Mouse (Mus musculus) kidney, adult 2 months (tissue): Measurements from ENCODE around the gene Zfp113. TPM values are rescaled to one million over a fixed set of nuclear protein-coding genes. Genes with fewer than 3 reads are reported as not detected.

Source experiments
- DNase-seq: peaks from one replicate; pipeline ENCODE4 v3.0.0; 2021
- H3K27ac ChIP-seq: fragments of 200-500 bp; 2 replicates; pipeline ENCODE4 v1.5.1; 2012; ENCODE audit warnings: low read depth, low read length, control low read depth, inconsistent platforms; ENCODE audit not compliant: insufficient read depth
- H3K27me3 ChIP-seq: fragments of 200-500 bp; replicated peaks from 2 replicates; pipeline ENCODE4 v1.6.1; 2012; ENCODE audit warnings: mild to moderate bottlenecking, moderate library complexity, low read length, inconsistent platforms; ENCODE audit not compliant: control insufficient read depth, insufficient read depth
- H3K36me3 ChIP-seq: fragments of 200-500 bp; 2 replicates; pipeline ENCODE4 v1.6.1; 2012; ENCODE audit warnings: mild to moderate bottlenecking, moderate library complexity, low read length, inconsistent platforms; ENCODE audit not compliant: control insufficient read depth, insufficient read depth
- H3K4me1 ChIP-seq: fragments of 200-500 bp; 2 replicates; pipeline ENCODE4 v1.6.1; 2011; ENCODE audit warnings: low read length; ENCODE audit not compliant: control insufficient read depth, insufficient read depth
- H3K4me3 ChIP-seq: fragments of 200-500 bp; 2 replicates; pipeline ENCODE4 v1.5.1; 2011; ENCODE audit warnings: mild to moderate bottlenecking, low read depth, low read length, control low read depth; ENCODE audit not compliant: insufficient read depth
- CTCF ChIP-seq: fragments of 200-500 bp; conservative IDR thresholded peaks from 2 replicates; pipeline ENCODE4 v1.5.1; 2011; ENCODE audit warnings: low read depth, mild to moderate bottlenecking, control low read depth, low read length, moderate library complexity, mixed read lengths; ENCODE audit not compliant: insufficient read depth, insufficient read length
- POLR2A ChIP-seq: fragments of 200-500 bp; IDR thresholded peaks from one replicate; pipeline ENCODE4 v1.6.1; 2011; ENCODE audit warnings: low read depth, low read length, control low read depth
- WGBS: fragments of 180-500 bp; shearing (Covaris S2); methylation state at CpG from one replicate; pipeline ENCODE4 v1.1.7; 2018; 5-methylcytosine and 5-hydroxymethylcytosine counted together
- polyA plus RNA-seq: library from polyadenylated mRNA; depleted of rRNA; stranded (reverse); fragments of >200 nt; gene quantifications from 2 replicates; pipeline ENCODE4 v1.2.3, GENCODE M21; 2012

Zfp113 gene
- polyA plus RNA-seq, 1 experiment = 4.4 TPM

DNA sequence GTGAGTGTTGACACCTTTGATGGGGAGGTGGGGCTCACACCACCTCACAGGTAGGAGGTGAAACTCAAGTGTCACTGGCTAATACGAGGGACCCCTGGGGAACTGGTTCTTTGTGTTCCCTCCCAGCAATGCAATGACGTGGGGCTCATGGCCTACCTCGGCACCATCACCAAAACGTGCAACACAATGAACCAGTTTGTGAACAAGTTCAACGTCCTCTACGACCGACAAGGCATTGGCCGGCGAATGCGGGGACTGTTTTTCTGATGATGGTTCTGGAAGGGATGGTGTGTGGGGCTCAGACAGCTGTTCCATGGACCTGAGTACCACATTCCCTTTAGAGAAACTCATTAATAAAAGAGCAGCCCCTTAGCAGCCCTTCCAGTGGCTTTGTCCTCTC is 8.1 kb upstream of the Zfp113 start:
- TF ChIP-seq CTCF = no peak
- no peak for TF ChIP-seq POLR2A
- H3K4me3 ChIP-seq = no peak overlapping the region
- no peaks in the 10 kb centered on the region for H3K27me3 ChIP-seq
- DNase-seq = no peak
- H3K4me1 ChIP-seq = peaks cover 7% of the 10 kb centered on the region; the same call in 1 of the 2 replicates
- peaks cover 4% of the 10 kb centered on the region for H3K36me3 ChIP-seq
- 71% methylated on average over 10 of the region's 10 CpGs for WGBS
- H3K27ac ChIP-seq = no peak overlapping the region

DNA sequence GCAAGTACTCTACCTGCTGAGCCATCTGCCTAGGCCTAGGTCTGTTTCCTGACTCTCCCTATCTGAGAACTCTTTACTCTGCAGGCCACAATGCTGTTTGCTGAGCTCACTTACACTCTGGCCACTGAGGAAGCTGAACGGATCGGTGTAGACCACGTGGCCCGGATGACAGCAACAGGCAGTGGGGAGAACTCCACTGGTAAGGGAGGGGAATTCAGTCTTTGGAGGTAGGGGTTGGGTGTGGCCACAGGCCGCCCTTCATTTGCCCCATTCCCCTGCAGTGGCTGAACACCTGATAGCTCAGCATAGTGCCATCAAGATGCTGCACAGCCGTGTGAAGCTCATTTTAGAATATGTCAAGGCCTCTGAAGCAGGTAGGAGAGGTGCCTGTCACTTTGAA is 7.5 kb upstream of the Zfp113 start:
- H3K4me1 ChIP-seq = peaks cover 7% of the 10 kb centered on the region; the same call in 1 of the 2 replicates

DNA sequence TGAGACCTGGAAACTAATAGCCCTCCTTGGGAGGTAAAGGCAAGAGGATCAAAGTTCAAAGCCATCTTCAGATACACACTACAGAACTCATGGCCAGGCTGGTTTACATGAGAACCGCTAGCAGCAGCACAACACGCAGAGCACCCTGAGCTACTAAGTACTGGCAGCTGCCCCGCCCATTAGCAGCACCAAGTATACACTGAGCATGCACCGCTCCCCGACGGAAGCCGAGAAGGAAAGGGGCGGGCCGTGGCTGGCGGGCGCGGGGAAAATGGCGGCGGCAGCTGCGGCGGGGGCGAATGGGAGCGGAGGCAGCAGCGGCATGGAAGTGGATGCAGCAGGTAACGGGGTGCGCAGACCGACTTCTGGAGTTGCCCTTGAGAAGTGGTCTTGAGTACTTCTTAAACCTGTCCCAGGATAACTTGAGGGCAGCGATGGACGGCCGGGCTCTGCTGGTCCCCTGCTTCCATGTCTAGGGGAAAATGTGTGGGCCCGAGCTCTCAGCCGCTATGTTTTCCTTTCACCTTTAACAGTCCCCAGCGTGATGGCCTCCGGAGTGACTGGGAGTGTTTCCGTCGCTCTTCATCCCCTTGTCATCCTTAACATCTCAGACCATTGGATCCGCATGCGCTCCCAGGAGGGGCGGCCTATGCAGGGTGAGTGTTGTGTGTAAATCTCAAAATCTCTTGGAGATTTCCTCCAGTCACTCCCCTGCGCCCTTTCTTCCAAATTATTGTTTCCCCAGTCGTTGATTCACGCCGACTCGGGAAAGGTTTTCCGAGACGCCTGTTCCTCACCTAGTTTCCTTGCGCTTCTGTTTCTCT is 5.5 kb upstream of the Zfp113 start, which contains the start of gene Cops6:
Cops6 (plus strand) TSS at position 230 of the 824 bp plus-strand sequence.
- DNase-seq = peak; percentile 97
- peak; percentile 47 for TF ChIP-seq POLR2A
- TF ChIP-seq CTCF = no peak
- WGBS = under 1% methylated on average over 42 of the region's 42 CpGs
- H3K36me3 ChIP-seq = peaks cover 2% of the 10 kb centered on the region
- peaks cover 7% of the 10 kb centered on the region; the same call in 1 of the 2 replicates for H3K4me1 ChIP-seq
- peak within 1 kb of the TSS; percentile 99 for H3K4me3 ChIP-seq
- no peaks in the 10 kb centered on the region for H3K27me3 ChIP-seq
- peak within 1 kb of the TSS; percentile 75; the same call in 1 of the 2 replicates for H3K27ac ChIP-seq

More for the DNA sequence above, 7.5 kb upstream of the Zfp113 start:
- peaks cover 4% of the 10 kb centered on the region for H3K36me3 ChIP-seq
- WGBS = 69% methylated on average over 6 of the region's 6 CpGs
- H3K27ac ChIP-seq = no peak overlapping the region
- no peaks in the 10 kb centered on the region for H3K27me3 ChIP-seq
- DNase-seq = no peak
- no peak overlapping the region for H3K4me3 ChIP-seq
- no peak for TF ChIP-seq POLR2A
- TF ChIP-seq CTCF = no peak

- Histone ChIP-seq H3K4me3 (no peak overlapping the region), H3K27ac (no peak overlapping the region)
- WGBS = 67% methylated on average over 7 of the region's 7 CpGs
Measured at GRCm38 (mm10) chr5:138160224-138160762, 4.7 kb upstream of the Zfp113 start.

DNA sequence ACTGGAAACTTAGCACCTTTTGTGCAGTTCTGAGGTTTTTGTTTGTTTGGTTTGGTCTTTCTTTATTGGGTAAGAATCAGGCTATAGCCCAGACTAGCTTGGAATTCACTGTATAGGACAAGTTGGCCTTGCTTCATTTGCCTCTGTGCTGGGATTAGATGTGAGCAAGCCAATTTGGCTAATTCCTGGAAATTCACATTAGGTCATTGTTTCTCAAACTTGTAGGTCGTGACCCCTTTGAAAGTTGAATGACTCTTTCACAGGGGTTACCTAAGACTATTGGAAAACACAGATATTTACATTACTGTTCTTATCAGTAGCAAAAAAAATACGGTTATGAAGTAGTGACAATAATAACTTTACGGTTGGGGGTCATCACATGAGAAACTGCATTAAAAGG is 1.2 kb downstream of the Zfp113 start:
- no peaks in the 10 kb centered on the region for H3K27me3 ChIP-seq
- peaks cover 7% of the 10 kb centered on the region for H3K36me3 ChIP-seq
- WGBS = 79% methylated on average over 3 of the region's 3 CpGs
- no peak overlapping the region for H3K4me3 ChIP-seq
- no peak overlapping the region for H3K27ac ChIP-seq
- no peak for DNase-seq
- H3K4me1 ChIP-seq = 0 out of 2 replicates have a peak, but pooled peaks cover 4% of the 10 kb centered on the region
- TF ChIP-seq CTCF = no peak
- no peak for TF ChIP-seq POLR2A

More at GRCm38 (mm10) chr5:138160224-138160762, 4.7 kb upstream of the Zfp113 start:
- no peak for DNase-seq
- no peaks in the 10 kb centered on the region for H3K27me3 ChIP-seq
- peaks cover 7% of the 10 kb centered on the region; the same call in 1 of the 2 replicates for H3K4me1 ChIP-seq
- TF ChIP-seq CTCF = no peak
- TF ChIP-seq POLR2A = no peak
- peaks cover 2% of the 10 kb centered on the region for H3K36me3 ChIP-seq

- Histone ChIP-seq H3K36me3 (no peaks in the 10 kb centered on the region; the same call in 1 of the 2 replicates), H3K27ac (no peak overlapping the region), H3K27me3 (no peaks in the 10 kb centered on the region), H3K4me3 (no peak overlapping the region), H3K4me1 (no peaks in the 10 kb centered on the region; the same call in 1 of the 2 replicates)
- 52% methylated on average over 4 of the region's 4 CpGs for WGBS
- DNase-seq = no peak
- no peak for TF ChIP-seq POLR2A
- no peak for TF ChIP-seq CTCF
Measured at GRCm38 (mm10) chr5:138138585-138138984, 17.0 kb downstream of the Zfp113 start.

DNA sequence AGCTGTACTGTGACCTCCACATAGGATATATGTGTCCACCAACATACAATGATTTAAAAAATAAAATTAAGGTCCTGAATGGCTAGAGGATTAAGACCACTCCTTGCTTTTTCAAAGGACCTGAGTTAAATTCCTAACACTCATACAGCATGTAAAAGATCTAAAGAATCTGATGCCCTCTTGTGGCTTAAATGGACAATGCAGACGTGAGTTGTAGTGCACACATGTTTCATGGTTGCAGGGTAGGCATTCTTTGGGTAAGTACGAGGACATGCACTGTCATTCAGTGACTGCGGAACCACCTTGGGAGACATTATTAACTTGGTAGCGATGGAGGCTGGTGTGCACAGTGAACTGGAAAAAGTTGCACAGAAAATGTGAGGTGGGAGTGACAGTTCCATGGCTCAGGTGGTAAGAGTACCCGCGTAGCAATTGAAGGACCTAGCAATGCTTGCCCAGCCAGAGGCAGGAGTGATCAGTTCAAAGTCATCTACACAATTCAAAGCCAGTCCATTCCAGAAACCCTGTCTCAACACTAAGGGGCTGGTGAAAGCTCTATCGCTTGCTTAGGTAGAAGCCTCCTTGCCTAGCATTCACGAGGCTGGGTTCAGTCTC is 17.5 kb downstream of the Zfp113 start:
- Histone ChIP-seq H3K36me3 (no peaks in the 10 kb centered on the region; the same call in 1 of the 2 replicates), H3K4me1 (no peaks in the 10 kb centered on the region; the same call in 1 of the 2 replicates), H3K27ac (0 out of 2 replicates have a peak overlapping the region, but pooled peaks have one; percentile 4), H3K27me3 (no peaks in the 10 kb centered on the region), H3K4me3 (no peak overlapping the region)
- 38% methylated on average over 8 of the region's 8 CpGs for WGBS
- TF ChIP-seq CTCF = peak; percentile 53
- no peak for TF ChIP-seq POLR2A
- DNase-seq = peak; percentile 74
